Mouse (Mus musculus) hindbrain, embryonic 16.5 days (tissue): ENCODE measurements around the gene Lce3b. TPM values are rescaled to one million over a fixed set of nuclear protein-coding genes. Genes with fewer than 3 reads are reported as not detected.

Source experiments
- ATAC-seq: fragments of 200-750 bp; cut with Nextera tagmentation; 2 replicates; pipeline ENCODE4 v1.8.0; 2017; ENCODE audit warnings: moderate TSS enrichment, moderate library complexity
- H3K27ac ChIP-seq: fragments of 300-500 bp; sonication (generic); 2 replicates; pipeline ENCODE4 v1.5.1; 2014; ENCODE audit warnings: low read depth, mild to moderate bottlenecking, control low read depth, low read length, moderate library complexity
- H3K27me3 ChIP-seq: fragments of 300-500 bp; sonication (generic); replicated peaks from 2 replicates; pipeline ENCODE4 v1.6.1; 2014; ENCODE audit warnings: low read length; ENCODE audit not compliant: control insufficient read depth, insufficient read depth
- H3K36me3 ChIP-seq: fragments of 300-500 bp; sonication (generic); 2 replicates; pipeline ENCODE4 v1.6.1; 2014; ENCODE audit warnings: mild to moderate bottlenecking, low read length, moderate library complexity, mixed read lengths; ENCODE audit not compliant: control insufficient read depth, insufficient read depth
- H3K4me1 ChIP-seq: fragments of 300-500 bp; sonication (generic); 2 replicates; pipeline ENCODE4 v1.6.1; 2014; ENCODE audit warnings: low read depth, low read length; ENCODE audit not compliant: control insufficient read depth, insufficient read depth
- H3K4me2 ChIP-seq: fragments of 300-500 bp; sonication (generic); 2 replicates; pipeline ENCODE4 v1.6.1; 2014; ENCODE audit warnings: mild to moderate bottlenecking, low read length, control low read depth, moderate library complexity
- H3K4me3 ChIP-seq: fragments of 300-500 bp; sonication (generic); 2 replicates; pipeline ENCODE4 v1.5.1; 2014; ENCODE audit warnings: mild to moderate bottlenecking, low read length, control low read depth, moderate library complexity
- H3K9ac ChIP-seq: fragments of 300-500 bp; sonication (generic); 2 replicates; pipeline ENCODE4 v1.6.1; 2014; ENCODE audit warnings: low read depth, mild to moderate bottlenecking, control low read depth, low read length, moderate library complexity
- H3K9me3 ChIP-seq: fragments of 300-500 bp; sonication (generic); 2 replicates; pipeline ENCODE4 v1.6.1; 2014; ENCODE audit warnings: mild to moderate bottlenecking, low read length, moderate library complexity; ENCODE audit not compliant: control insufficient read depth
- WGBS: fragments of 180-500 bp; shearing (Covaris S2); extraction: QIAGEN DNeasy Blood & Tissue Kit; methylation state at CpG from one replicate; pipeline ENCODE4 v1.1.7; 2014; 5-methylcytosine and 5-hydroxymethylcytosine counted together
- polyA plus RNA-seq: library from polyadenylated mRNA; unstranded; fragments of >200 nt; fragmentation: Nextera tagmentation; extraction: Ambion mirVana; gene quantifications from 2 replicates; pipeline ENCODE4 v1.2.1, GENCODE M21; 2015

Gene Lce3b
- polyA plus RNA-seq, 1 experiment from 2014 or later: not detected

DNA sequence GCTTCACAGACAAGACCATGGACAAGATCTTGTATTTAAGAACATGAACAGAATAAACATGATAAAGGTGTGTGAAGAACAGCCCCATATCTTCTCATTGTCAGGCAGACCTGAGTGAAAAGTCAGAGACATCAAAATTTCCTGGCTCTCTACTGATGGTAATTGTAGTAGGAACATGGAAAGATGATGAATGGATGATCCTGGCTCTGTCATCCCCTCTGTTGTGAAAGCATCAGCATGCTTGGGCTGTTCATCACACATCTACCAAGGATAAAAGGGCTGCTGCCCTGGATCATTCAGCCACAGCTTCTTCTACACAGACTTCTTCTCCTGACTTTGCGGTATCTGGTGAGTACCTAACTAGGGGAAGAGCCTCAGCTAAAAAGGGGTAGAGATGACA lies 24.3 kb downstream of the Lce3b start, which contains the start of gene Lce3d:
Lce3d (plus strand) TSS at position 301 of the 400 bp plus-strand sequence.
- no peaks in the 10 kb centered on the region for H3K27me3 ChIP-seq
- no peak within 1 kb of the TSS for H3K4me3 ChIP-seq
- no peak for ATAC-seq
- no peak within 1 kb of the TSS for H3K9ac ChIP-seq
- no peaks in the 10 kb centered on the region for H3K4me1 ChIP-seq
- 92% methylated on average over 1 of the region's 1 CpGs for WGBS
- no peak within 1 kb of the TSS for H3K4me2 ChIP-seq
- H3K27ac ChIP-seq: no peak within 1 kb of the TSS
- H3K9me3 ChIP-seq: no peaks in the 10 kb centered on the region
- H3K36me3 ChIP-seq: no peaks in the 10 kb centered on the region

DNA sequence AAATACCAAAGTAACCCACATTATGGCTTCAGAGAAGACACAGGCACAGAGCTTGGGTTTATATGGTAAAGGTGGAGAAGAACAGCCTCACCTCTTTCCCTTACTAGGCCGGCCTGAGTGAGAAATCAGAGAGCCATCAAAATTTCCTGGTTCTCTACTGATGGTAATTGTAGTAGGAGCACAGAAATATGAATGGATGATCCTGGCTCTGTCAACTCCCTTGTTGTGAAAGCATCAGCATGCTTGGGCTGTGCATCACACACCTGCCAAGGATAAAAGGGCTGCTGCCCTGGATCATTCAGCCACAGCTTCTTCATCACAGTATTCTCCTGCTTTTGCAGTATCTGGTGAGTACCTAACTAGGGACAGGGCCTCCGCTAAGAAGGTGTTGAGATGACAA lies 34.0 kb downstream of the Lce3b start, which contains the start of gene Lce3e:
Lce3e (plus strand) TSS at position 301 of the 400 bp plus-strand sequence.
- 86% methylated on average over 2 of the region's 2 CpGs for WGBS
- Histone ChIP-seq H3K36me3 (no peaks in the 10 kb centered on the region), H3K9me3 (no peaks in the 10 kb centered on the region), H3K27ac (no peak within 1 kb of the TSS), H3K4me2 (no peak within 1 kb of the TSS), H3K4me3 (no peak within 1 kb of the TSS), H3K27me3 (no peaks in the 10 kb centered on the region), H3K4me1 (no peaks in the 10 kb centered on the region), H3K9ac (no peak within 1 kb of the TSS)
- no peak for ATAC-seq

DNA sequence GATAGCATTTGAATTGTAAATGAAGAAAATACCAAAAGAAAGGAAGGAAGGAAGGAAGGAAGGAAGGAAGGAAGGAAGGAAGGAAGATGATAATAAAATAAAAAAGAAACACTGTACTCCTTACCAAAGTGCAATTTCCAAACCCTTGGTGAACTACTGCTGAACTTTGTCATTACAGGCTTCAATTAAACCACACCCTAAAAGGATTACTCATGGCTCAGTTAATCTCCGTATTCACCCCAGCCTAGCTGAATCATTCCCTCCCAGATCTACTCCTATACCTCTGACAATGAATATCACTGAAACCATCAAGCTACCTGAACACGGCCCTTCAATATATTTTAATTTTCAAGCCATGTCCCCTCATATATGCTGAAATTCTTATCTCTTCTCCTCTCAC lies 45.7 kb downstream of the Lce3b start:
- Histone ChIP-seq H3K27ac (no peak overlapping the region), H3K36me3 (no peaks in the 10 kb centered on the region), H3K9me3 (no peaks in the 10 kb centered on the region), H3K9ac (no peak overlapping the region), H3K4me3 (no peak overlapping the region), H3K4me2 (no peak overlapping the region), H3K27me3 (no peaks in the 10 kb centered on the region), H3K4me1 (no peaks in the 10 kb centered on the region)
- no peak for ATAC-seq
- WGBS: 79% methylated on average over 2 of the region's 2 CpGs

Other genes starting within 250 kb of the Lce3b start
- not detected in 2 replicates for gene Lce1d, start 245.8 kb upstream of the Lce3b start, polyA plus RNA-seq
- not detected in 2 replicates for gene Lce1e, start 223.9 kb upstream of the Lce3b start, polyA plus RNA-seq
- gene Lce1f, start 212.6 kb upstream of the Lce3b start, polyA plus RNA-seq: not detected in 2 replicates
- gene Gm38119, start 193.9 kb upstream of the Lce3b start, polyA plus RNA-seq: not detected in 2 replicates
- not detected in 2 replicates for gene Lce1g, start 180.6 kb upstream of the Lce3b start, polyA plus RNA-seq
- not detected in 2 replicates for gene Lce1h, start 167.9 kb upstream of the Lce3b start, polyA plus RNA-seq
- not detected in 2 replicates for gene Lce1i, start 154.1 kb upstream of the Lce3b start, polyA plus RNA-seq
- not detected in 2 replicates for gene Lce1j, start 142.5 kb upstream of the Lce3b start, polyA plus RNA-seq
- gene Lce1k, start 125.1 kb upstream of the Lce3b start, polyA plus RNA-seq: not detected in 2 replicates
- not detected in 2 replicates for gene Kprp, start 105.7 kb upstream of the Lce3b start, polyA plus RNA-seq
- gene Lce1l, start 81.7 kb upstream of the Lce3b start, polyA plus RNA-seq: not detected in 2 replicates
- not detected in 2 replicates for gene 2310050C09Rik, start 62.8 kb upstream of the Lce3b start, polyA plus RNA-seq
- gene Lce3a, start 6.7 kb upstream of the Lce3b start, polyA plus RNA-seq: not detected in 2 replicates
- 0.89 TPM in 1 of 2 replicates, not detected in the other for gene Lce3c, start 11.5 kb downstream of the Lce3b start, polyA plus RNA-seq
- not detected in 2 replicates for gene Lce3d, start 24.4 kb downstream of the Lce3b start, polyA plus RNA-seq
- not detected in 2 replicates for gene Lce3e, start 34.1 kb downstream of the Lce3b start, polyA plus RNA-seq
- gene Lce3f, start 59.2 kb downstream of the Lce3b start, polyA plus RNA-seq: not detected in 2 replicates
- 2.1 and 2.3 TPM in 2 replicates for gene Crct1, start 82.7 kb downstream of the Lce3b start, polyA plus RNA-seq
- not detected in 2 replicates for gene Lce1m, start 86.1 kb downstream of the Lce3b start, polyA plus RNA-seq
- gene Gm4858, start 135.8 kb downstream of the Lce3b start, polyA plus RNA-seq: not detected in 2 replicates
- gene Crnn, start 211.8 kb downstream of the Lce3b start, polyA plus RNA-seq: not detected in 2 replicates